In the genomic region with DNA sequence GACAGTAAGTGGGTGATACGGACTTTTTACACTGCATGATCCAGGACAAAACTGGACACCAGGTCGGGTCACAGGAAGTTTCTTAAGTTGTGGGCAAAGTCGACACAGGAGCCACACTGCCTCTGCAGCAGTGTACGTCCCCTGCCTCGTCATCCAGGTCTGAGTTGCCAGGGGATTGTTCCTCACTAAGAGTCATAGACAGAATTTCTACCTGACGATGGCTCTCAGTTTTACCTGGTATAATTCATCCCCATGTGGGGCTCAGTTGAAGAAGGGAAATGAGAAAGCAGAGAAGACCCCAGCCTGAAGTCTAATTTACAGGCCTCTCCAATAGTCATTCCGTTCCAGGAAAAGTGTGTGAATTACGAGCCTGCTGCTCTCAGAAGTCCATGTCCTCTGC, we compare ENCODE assay signal across 20 mouse cellular contexts.
"Had no signal": no experiment of that assay in that cellular context is flagged by ENCODE, and none has a peak within 500 bp of the region (broad histone marks: within the 10 kb centered on the region; RNA-seq: fewer than 3 reads in every experiment).

No protein-coding gene starts in this region.

- H3K9ac ChIP-seq: liver, embryonic 13.5 days; liver, embryonic 15.5 days; liver, postnatal 0 days; lung, embryonic 15.5 days; midbrain, embryonic 13.5 days had no signal

- H3K4me3 ChIP-seq: liver, embryonic 13.5 days; liver, embryonic 15.5 days; lung, embryonic 15.5 days; megakaryocyte, embryonic 14.5 days; midbrain, embryonic 13.5 days had no signal

- ATAC-seq: liver, postnatal 0 days; lung, postnatal 0 days had no signal

- H3K9me3 ChIP-seq: liver, embryonic 13.5 days; liver, embryonic 15.5 days; lung, embryonic 15.5 days; midbrain, embryonic 13.5 days had no signal

- H3K27ac ChIP-seq: liver, embryonic 13.5 days; liver, embryonic 15.5 days; lung, embryonic 15.5 days; macrophage; midbrain, embryonic 13.5 days had no signal

- H3K4me1 ChIP-seq: liver, embryonic 13.5 days; liver, embryonic 15.5 days; megakaryocyte, embryonic 14.5 days had no signal

- H3K27me3 ChIP-seq: liver, embryonic 13.5 days; liver, embryonic 15.5 days; lung, embryonic 15.5 days; megakaryocyte, embryonic 14.5 days; midbrain, embryonic 13.5 days had no signal

- H3K36me3 ChIP-seq: liver, embryonic 13.5 days; liver, embryonic 15.5 days; lung, embryonic 15.5 days; midbrain, embryonic 13.5 days had no signal

- DNase-seq: liver, embryonic 13.5 days; liver, postnatal 0 days; lung, adult 2 months; lung, postnatal 14 days; lung, postnatal 36 days; right cerebral cortex, adult 18-20 months; right cerebral cortex, postnatal 25 days; right cerebral cortex, postnatal 4 days; spleen, adult 18-20 months; thymus, adult 18-20 months; thymus, postnatal 14 days; thymus, postnatal 36 days had no signal

- H3K4me2 ChIP-seq: liver, embryonic 11.5 days; liver, embryonic 13.5 days; liver, embryonic 15.5 days; lung, embryonic 15.5 days; midbrain, embryonic 11.5 days; midbrain, embryonic 13.5 days had no signal
